Mouse (Mus musculus) heart, postnatal 36 days (tissue): ENCODE data around the gene Lamb2. TPM values are rescaled to one million over a fixed set of nuclear protein-coding genes. Genes with fewer than 3 reads are reported as not detected.

ENCODE experiments used
- DNase-seq, 2 experiments: peaks; one replicate each; pipeline ENCODE4 v3.0.0; 2021 to 2022
- intact Hi-C: fragments of 180-260 bp; cut with DNase I; formaldehyde crosslinking; loops from one replicate; pipeline ENCODE4 v1.15.1; 2025
- total RNA-seq, 2 experiments: library from RNA; stranded (reverse); gene quantifications; 2 replicates each; pipeline ENCODE4 v1.2.3; 2021

Lamb2 gene
- total RNA-seq, 2 experiments from 2014 or later = 344 to 366 TPM

DNA sequence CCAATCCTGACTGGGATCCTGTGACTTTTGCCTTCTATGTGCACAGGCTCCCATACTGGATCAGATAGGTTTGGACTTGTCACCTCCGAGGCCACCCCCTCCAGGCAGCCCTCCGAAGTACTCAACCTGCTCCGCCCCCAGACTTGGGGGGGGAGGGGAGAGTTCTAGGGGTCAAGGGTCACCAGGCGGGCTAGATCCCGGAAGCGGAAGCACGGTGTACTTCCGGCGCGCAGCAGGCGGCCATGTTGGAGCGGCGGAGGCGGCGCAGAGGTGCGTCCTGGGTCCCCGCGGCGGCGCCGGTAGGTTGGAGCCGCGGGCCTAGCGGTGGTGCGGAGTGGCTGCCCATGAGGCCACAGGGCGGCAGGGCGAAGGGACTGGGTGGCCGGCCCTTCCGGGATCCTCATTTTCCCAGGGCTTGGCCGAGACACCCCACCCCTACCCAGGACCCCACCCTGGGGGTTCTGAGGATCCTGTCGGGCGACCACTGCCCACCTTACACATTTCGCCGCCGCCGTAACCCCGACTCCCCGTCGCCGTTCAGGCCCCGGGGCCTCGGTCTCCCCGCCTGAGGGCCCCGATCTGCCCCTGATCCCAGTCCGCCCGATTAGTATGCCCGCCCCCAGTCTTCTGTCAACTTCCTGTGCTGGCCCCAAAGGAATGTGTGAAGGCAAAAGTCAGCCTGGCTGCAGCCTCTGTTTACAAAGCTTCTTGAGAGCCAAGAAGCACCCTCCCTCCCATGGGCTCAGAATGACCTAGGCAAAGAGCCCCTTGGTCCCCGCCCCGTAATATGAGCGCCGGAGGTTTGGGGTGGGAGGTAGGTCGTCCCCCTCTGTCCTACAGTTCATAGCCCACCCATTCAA is 19.0 kb upstream of the Lamb2 start, which contains the start of gene Ccdc71:
Gene Ccdc71 (plus strand): TSS at position 209 of the 860 bp plus-strand sequence.
- intact Hi-C loops = loop anchor here (1.0 kb wide), 1 partner anchor 18 kb away; no protein-coding TSS in a partner anchor

DNA sequence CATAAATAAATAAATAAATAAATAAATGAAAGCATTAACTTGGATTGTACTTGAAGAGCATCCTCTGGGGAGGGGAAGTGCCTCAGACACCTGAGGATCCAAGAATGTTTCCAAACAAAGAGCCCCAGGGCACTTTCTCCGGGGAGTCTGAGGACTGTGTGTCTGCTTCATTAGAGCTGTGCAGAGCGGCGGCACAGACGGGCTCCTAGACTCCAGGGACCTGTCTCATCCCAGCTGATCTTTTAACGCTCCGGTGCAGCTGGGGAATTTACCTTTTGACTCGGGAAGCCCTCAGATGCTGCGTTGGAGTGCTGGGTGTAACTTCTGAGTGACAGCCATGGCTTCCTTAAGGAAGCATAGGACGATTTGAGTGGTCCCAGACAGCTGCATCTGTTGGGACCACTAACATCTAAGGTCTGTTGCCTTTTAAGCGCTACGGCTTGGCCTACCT is 18.3 kb upstream of the Lamb2 start, which contains the start of gene Klhdc8b:
Gene Klhdc8b (minus strand): TSS at position 401 of the 451 bp plus-strand sequence.
- intact Hi-C loops = no loop called here
- DNase-seq = no peak

More for the DNA sequence above, 19.0 kb upstream of the Lamb2 start, which contains the start of gene Ccdc71:
- peak; percentile 86 to 88 for DNase-seq

DNA sequence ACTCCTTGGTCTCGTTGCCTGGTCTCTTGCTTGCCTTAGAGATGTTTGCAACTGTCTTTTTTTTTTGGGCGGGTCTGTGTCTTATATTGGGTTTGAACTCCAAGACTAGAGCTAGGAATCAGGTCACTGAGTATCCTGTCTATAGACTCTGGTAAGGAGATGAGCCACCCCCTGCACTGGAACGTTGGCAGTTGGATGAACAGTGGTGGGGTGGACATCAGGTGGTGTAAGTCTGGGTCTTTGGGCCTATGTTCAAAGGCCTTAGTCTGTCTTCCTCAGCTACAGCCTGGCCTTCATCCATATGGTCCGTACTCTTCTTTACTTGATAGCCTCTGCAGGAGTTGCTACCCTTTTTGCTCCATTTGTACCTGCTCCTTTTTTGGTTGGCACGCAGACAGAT is 17.9 kb upstream of the Lamb2 start:
- no peak for DNase-seq
- intact Hi-C loops = no loop called here

DNA sequence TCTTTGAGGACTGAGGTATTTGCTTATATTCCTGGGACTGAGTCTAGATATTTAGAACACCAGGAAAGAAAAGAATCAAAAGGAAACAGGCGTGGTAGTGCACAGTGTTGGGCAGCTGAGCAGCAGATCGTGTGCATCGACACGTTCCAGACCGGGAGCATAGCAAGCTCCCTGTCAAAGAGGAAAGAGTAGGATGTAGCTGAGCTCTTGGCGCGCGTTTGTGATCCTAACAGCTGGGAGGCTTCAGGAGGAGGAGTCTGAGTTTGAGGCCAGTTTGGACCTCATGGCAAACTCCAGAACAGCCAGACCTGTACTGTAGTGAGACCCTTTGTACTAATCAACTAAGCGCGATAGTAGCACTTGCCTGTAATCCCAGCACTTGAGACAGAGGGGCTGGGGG is 17.3 kb upstream of the Lamb2 start:
- intact Hi-C loops = no loop called here
- no peak for DNase-seq

GRCm38 (mm10) chr9:108463713-108464112 is 15.8 kb upstream of the Lamb2 start:
- intact Hi-C loops = no loop called here
- no peak for DNase-seq

GRCm38 (mm10) chr9:108466219-108466618 is 13.3 kb upstream of the Lamb2 start:
- no peak for DNase-seq
- intact Hi-C loops = no loop called here

GRCm38 (mm10) chr9:108469430-108469829 is 10.1 kb upstream of the Lamb2 start:
- intact Hi-C loops = no loop called here
- DNase-seq = no peak

DNA sequence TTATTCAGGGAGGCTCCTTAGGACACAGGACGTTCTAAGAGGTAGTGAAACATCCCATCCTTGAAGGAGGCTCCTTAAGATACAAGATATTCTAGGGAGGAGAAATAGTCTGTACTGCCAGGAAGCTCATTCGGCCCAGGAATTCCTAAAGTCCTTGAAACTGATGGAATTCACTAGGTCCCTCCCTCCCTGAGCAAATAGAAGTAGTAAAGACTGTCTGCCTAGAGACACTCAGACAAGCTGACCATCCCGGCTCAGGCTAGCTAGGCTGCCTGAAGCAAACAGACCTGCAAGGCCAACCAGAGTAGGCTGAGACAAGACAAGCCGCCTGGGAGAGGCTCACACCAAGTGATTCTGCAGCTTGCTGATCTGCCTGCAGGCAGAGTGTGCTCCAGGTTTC is 9.7 kb upstream of the Lamb2 start:
- intact Hi-C loops = no loop called here
- no peak for DNase-seq

DNA sequence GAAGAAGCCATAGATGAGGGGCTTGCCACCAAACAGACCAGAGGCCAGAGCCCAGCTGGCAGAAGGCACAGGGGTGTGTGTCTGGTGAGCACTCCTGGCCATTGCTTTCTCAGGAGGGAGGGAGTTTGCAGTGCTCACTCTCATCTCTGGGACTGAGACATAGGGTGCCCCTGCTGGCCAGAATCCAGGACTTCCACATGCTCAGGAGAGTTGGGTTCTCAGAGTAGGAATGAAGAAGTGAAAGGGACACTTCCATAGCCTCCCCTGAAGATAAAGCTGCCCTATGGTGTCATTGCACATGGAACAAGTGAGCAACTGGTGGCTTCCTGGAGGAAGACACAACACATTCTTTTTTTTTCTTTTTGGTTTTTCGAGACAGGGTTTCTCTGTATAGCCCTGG is 5.0 kb upstream of the Lamb2 start:
- intact Hi-C loops = no loop called here

GRCm38 (mm10) chr9:108478638-108479156 is 839 bp upstream of the Lamb2 start:
- peak; percentile 91 to 92 for DNase-seq
- intact Hi-C loops = loop anchor here (1.0 kb wide), 1 partner anchor 18 kb away; the partner anchor contains the start of gene Ccdc71

More for the DNA sequence above, 5.0 kb upstream of the Lamb2 start:
- no peak for DNase-seq

DNA sequence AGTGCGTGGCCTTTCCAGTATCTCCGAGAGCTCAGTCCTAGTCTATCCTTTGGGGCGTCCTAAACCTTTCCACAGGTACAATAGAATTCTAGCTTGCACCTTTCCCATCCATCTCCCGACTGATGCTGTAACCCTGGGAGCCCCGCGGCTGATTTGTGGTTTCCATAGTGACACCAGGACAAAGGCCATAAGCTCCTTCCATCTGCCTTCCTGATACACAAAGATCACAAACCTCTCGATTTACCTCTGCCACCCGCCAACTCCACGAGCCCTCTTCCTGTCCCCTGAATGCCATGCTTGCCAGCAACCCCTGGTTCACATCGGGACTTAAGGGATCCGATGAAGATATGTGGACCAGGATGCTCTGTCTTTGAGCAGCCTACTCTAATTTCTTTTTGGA is 295 bp upstream of the Lamb2 start:
- intact Hi-C loops = no loop called here
- DNase-seq = no peak

DNA sequence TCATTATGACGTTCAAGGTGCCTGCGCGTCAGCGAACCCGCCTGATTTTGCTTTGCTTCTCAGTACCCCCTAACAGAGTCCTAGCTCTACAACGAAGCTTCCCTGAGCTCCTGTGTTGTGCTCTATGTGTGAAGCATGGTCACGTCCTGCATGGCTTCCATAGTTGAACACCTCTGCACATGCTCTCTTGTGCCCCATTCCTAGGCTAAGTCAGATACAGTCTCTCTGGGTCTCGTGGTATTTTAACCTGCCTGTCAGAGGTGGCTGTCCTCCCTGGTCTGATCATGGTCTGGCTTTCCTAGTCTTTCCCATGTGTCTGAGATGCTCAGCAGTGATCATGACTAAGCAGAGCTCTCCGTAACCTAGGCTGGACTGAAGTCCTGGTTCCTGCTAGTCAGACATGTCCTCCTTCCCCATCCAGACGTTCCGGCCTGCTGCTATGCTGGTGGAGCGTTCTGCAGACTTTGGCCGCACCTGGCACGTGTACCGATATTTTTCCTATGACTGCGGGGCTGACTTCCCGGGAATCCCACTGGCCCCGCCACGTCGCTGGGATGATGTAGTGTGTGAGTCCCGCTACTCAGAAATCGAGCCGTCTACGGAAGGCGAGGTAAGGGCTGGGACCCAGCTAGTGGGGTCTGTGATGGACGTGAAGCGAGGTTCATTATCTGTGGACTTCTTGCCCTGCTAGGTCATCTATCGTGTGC is 1.4 kb downstream of the Lamb2 start:
- DNase-seq = no peak
- intact Hi-C loops = loop anchor here (2.0 kb wide), 1 partner anchor 36 kb away; the partner anchor contains the start of gene Qrich1

DNA sequence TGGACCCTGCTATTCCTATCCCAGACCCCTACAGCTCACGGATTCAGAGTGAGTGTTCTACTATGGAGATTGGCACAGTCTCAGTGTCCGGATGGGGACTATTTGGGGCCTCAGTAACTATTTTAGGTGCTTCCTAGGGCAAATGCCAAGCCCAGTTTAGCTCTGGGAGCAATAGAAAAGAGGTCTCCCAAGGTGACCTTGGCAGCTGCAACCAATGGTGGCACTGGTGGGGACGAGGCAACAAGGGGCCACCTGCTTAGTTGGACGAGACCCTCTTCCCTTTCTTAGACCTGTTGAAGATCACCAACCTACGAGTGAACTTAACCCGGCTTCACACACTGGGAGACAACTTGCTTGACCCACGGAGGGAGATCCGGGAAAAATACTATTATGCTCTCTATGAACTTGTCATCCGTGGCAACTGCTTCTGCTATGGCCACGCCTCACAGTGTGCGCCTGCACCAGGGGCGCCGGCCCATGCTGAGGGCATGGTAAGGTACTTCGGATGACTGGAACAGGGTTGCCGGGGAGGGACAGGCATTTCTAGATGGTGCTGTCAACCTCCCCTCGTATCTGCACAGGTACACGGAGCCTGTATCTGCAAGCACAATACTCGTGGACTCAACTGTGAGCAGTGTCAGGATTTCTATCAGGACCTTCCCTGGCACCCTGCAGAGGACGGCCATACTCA is 2.1 kb downstream of the Lamb2 start:
- peak in 1 of 2 experiments; percentile 46 for DNase-seq
- intact Hi-C loops = loop anchor here (1.0 to 2.0 kb wide), 2 partner anchors 9 to 35 kb away; partner anchors contain the start of genes Qrich1 and Usp19

DNA sequence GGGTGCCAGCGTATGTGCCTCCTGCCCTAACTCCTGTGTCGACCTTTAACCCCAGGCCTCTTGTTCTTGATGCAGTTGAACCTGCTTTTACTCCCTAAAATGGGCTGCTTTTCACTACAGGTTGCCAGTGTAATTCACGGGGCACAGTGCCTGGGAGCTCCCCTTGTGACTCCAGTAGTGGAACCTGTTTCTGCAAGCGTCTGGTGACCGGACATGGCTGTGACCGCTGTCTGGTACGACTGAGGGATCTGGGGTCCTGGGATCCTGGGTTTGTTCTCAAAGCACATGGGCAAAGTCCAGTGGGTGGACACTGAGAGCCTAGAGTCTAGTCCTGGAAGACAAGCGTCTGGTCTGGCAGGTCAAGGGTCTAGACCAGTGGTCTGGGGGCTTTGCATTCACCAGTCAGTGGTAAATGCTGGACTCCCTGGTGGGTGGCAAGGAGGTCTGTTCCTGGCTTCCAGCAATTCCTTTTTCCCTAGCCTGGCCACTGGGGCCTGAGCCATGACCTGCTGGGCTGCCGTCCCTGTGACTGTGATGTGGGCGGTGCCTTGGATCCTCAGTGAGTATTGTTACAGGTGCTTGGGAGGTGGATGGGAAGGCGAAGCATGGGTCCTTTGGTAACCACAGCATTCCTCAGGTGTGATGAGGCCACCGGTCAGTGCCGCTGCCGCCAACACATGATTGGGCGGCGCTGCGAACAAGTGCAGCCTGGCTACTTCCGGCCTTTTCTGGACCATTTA is 3.7 kb downstream of the Lamb2 start:
- DNase-seq = no peak
- intact Hi-C loops = no loop called here

DNA sequence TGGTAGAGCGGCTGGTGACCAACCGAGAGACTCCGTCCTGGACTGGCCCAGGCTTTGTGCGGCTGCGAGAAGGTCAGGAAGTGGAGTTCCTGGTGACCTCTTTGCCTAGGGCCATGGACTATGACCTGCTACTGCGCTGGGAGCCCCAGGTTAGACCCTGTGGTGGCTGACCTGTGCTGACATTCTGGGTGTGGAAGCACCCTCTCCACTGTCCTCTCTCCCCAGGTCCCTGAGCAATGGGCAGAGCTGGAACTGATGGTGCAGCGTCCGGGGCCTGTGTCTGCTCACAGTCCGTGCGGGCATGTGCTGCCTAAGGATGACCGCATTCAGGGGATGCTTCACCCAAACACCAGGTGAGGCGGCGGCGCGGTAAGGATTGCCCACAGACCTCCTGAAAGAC is 4.5 kb downstream of the Lamb2 start:
- intact Hi-C loops = no loop called here
- no peak for DNase-seq

DNA sequence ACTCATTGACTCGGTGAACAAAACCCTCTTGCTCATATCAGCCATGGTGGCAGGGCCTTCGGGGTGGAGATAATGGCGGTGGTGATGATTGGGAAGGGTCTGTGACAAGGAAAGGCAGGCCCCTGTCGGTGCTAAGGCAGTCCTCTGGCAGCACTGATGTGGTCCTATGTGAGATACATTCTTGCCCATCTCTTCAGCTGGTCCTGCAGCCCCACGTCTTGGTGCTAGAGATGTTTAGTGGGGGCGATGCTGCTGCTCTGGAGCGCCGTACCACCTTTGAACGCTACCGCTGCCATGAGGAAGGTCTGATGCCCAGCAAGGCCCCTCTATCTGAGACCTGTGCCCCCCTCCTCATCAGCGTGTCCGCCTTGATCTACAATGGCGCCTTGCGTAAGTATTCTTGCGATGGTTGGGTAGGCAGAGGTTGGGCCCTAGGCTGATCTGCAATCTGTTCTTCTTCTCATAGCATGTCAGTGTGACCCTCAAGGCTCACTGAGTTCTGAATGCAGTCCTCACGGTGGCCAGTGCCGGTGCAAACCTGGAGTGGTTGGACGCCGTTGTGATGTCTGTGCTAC is 5.9 kb downstream of the Lamb2 start:
- DNase-seq = no peak
- intact Hi-C loops = no loop called here

DNA sequence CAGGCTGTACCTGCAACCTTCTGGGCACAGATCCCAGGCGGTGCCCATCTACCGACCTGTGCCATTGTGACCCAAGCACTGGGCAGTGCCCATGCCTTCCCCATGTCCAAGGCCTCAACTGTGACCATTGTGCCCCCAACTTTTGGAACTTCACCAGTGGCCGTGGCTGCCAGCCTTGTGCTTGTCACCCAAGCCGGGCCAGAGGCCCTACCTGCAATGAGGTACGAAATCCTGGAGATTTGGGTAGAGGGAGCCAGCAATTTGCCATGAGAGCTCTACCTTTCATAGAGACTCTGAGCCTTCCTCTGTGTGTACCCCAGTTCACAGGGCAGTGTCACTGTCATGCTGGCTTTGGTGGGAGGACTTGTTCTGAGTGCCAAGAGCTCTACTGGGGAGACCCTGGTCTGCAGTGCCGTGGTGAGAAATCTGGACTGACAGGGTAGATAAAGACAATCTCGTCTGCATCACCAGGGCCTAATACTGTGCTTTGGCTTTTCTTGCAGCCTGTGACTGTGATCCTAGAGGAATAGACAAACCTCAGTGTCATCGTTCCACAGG is 7.5 kb downstream of the Lamb2 start:
- intact Hi-C loops = no loop called here
- DNase-seq = no peak

- intact Hi-C loops = no loop called here
- DNase-seq = no peak
Measured at GRCm38 (mm10) chr9:108488403-108488802, 8.9 kb downstream of the Lamb2 start.

DNA sequence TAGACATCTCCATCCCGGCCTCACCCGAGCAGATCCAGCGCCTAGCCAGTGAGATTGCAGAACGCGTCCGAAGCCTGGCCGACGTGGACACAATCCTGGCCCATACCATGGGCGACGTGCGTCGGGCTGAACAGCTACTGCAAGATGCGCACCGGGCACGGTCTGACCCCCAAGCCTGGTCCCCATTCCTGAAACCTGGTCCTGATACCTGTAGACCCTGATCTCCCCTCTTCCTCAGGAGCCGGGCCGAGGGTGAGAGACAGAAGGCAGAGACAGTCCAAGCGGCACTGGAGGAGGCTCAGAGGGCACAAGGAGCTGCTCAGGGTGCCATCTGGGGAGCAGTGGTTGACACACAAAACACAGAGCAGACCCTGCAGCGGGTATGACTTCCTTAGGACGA is 9.7 kb downstream of the Lamb2 start:
- intact Hi-C loops = no loop called here
- no peak for DNase-seq
